Mouse (Mus musculus) ES-Bruce4 (cell line): ENCODE results near the gene Tmem203. TPM values are rescaled to one million over a fixed set of nuclear protein-coding genes. Genes with fewer than 3 reads are reported as not detected.

Experiments
- H3K27ac ChIP-seq: 2 replicates; pipeline ENCODE4 v1.5.1; 2012; ENCODE audit warnings: low read length, inconsistent platforms; ENCODE audit not compliant: insufficient read depth
- H3K27me3 ChIP-seq: 2 replicates; pipeline ENCODE4 v1.6.1; 2012; ENCODE audit warnings: mild to moderate bottlenecking, low read length, inconsistent platforms; ENCODE audit not compliant: control insufficient read depth, poor library complexity, insufficient read depth, severe bottlenecking
- H3K36me3 ChIP-seq: 2 replicates; pipeline ENCODE4 v1.6.1; 2012; ENCODE audit warnings: inconsistent platforms, mild to moderate bottlenecking, low read length, moderate library complexity; ENCODE audit not compliant: control insufficient read depth, poor library complexity, insufficient read depth, severe bottlenecking
- H3K4me1 ChIP-seq: one replicate; pipeline ENCODE4 v1.8.1; 2011; ENCODE audit warnings: low read length; ENCODE audit not compliant: control insufficient read depth, insufficient read depth
- H3K4me3 ChIP-seq: 2 replicates; pipeline ENCODE4 v1.5.1; 2011; ENCODE audit warnings: low read depth, mild to moderate bottlenecking, low read length
- H3K9ac ChIP-seq: 2 replicates; pipeline ENCODE4 v1.6.1; 2012; ENCODE audit warnings: low read depth, mild to moderate bottlenecking, inconsistent platforms; ENCODE audit not compliant: poor library complexity, severe bottlenecking
- H3K9me3 ChIP-seq: replicated peaks from 2 replicates; pipeline ENCODE4 v1.6.1; 2012; ENCODE audit warnings: mild to moderate bottlenecking, low read length, inconsistent platforms; ENCODE audit not compliant: control insufficient read depth, poor library complexity, insufficient read depth, severe bottlenecking
- CTCF ChIP-seq: IDR thresholded peaks from one replicate; pipeline ENCODE4 v1.8.1; 2011; ENCODE audit warnings: low read depth, low read length
- EP300 ChIP-seq: IDR thresholded peaks from 2 replicates; pipeline ENCODE4 v1.6.1; 2011; ENCODE audit warnings: low read depth, low read length; ENCODE audit not compliant: insufficient read depth
- POLR2A ChIP-seq: IDR thresholded peaks from one replicate; pipeline ENCODE4 v1.8.1; 2011; ENCODE audit warnings: low read length; ENCODE audit not compliant: insufficient read depth
- polyA plus RNA-seq: library from polyadenylated mRNA; stranded (reverse); fragments of >200 nt; gene quantifications from 2 replicates; pipeline ENCODE4 v1.2.4, GENCODE M21; 2011; ENCODE audit warnings: low read depth; ENCODE audit not compliant: missing spikeins, insufficient read depth, insufficient read length

Tmem203 gene
- polyA plus RNA-seq, 1 experiment, result 7.6 TPM

DNA sequence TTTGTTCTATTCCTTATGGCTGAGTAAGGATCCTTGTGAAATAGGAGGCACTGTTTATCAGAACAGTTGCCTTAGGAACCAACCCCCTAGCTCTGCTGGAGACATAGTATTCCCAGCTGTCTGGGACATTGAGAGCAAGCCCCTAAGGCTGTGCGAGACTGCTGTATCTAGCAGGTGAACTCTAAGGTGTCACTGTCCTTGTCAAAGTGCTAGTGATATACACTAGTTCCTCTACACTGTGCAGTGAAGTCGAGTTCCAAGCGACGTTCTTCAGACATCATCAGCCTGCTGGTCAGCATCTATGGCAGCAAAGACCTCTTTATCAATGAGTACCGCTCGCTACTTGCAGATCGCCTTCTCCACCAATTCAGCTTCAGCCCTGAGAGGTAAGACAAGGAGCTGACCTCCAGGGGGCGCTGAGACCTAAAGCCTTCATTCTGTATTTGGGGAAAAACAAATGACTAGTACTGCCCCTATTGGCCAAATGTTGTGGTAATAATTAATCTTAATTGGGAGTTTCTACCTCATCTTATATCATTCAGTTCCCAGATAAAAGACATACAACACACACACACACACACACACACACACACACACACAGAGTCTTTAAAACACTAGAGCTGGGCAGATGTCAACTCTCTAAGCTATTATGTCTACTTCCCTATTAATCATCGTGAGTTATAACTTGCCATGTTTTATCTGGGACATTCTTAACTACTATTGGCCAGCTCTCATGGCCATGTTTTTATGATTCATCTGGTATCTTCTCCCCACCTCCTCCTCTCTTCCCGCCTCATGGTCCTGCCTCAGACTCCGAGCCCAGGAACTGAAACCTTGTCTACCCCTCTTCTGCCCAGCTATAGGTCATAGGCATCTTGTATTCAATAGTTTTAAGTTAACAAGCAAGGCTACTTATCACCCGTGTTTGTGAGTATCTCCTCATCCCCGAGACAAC, 24.0 kb downstream of the Tmem203 start:
- TF ChIP-seq EP300 (no peak), CTCF (peak; percentile 74)
- Histone ChIP-seq H3K27ac (no peak overlapping the region), H3K36me3 (peaks cover 32% of the 10 kb centered on the region), H3K4me1 (no peaks in the 10 kb centered on the region), H3K9ac (no peak overlapping the region), H3K9me3 (no peaks in the 10 kb centered on the region), H3K4me3 (no peak overlapping the region), H3K27me3 (no peaks in the 10 kb centered on the region)

GRCm38 (mm10) chr2:25285551-25285950, 30.3 kb downstream of the Tmem203 start:
- H3K27me3 ChIP-seq, result no peaks in the 10 kb centered on the region; the same call in 1 of the 2 replicates
- H3K36me3 ChIP-seq, result peaks cover 3% of the 10 kb centered on the region
- peaks cover 4% of the 10 kb centered on the region for H3K4me1 ChIP-seq
- H3K27ac ChIP-seq, result no peak overlapping the region
- no peak overlapping the region for H3K4me3 ChIP-seq
- H3K9me3 ChIP-seq, result no peaks in the 10 kb centered on the region
- TF ChIP-seq EP300, result no peak
- no peak for TF ChIP-seq POLR2A
- no peak for TF ChIP-seq CTCF
- no peak overlapping the region for H3K9ac ChIP-seq

- no peak for TF ChIP-seq POLR2A
- TF ChIP-seq EP300, result no peak
- TF ChIP-seq CTCF, result no peak
- no peak overlapping the region for H3K27ac ChIP-seq
- no peak overlapping the region for H3K9ac ChIP-seq
- H3K4me3 ChIP-seq, result no peak overlapping the region
- peaks cover 4% of the 10 kb centered on the region for H3K4me1 ChIP-seq
- H3K27me3 ChIP-seq, result no peaks in the 10 kb centered on the region; the same call in 1 of the 2 replicates
- H3K36me3 ChIP-seq, result no peaks in the 10 kb centered on the region; the same call in none of the 2 replicates
- H3K9me3 ChIP-seq, result no peaks in the 10 kb centered on the region
Observed at GRCm38 (mm10) chr2:25286314-25286713, 31.1 kb downstream of the Tmem203 start.

DNA sequence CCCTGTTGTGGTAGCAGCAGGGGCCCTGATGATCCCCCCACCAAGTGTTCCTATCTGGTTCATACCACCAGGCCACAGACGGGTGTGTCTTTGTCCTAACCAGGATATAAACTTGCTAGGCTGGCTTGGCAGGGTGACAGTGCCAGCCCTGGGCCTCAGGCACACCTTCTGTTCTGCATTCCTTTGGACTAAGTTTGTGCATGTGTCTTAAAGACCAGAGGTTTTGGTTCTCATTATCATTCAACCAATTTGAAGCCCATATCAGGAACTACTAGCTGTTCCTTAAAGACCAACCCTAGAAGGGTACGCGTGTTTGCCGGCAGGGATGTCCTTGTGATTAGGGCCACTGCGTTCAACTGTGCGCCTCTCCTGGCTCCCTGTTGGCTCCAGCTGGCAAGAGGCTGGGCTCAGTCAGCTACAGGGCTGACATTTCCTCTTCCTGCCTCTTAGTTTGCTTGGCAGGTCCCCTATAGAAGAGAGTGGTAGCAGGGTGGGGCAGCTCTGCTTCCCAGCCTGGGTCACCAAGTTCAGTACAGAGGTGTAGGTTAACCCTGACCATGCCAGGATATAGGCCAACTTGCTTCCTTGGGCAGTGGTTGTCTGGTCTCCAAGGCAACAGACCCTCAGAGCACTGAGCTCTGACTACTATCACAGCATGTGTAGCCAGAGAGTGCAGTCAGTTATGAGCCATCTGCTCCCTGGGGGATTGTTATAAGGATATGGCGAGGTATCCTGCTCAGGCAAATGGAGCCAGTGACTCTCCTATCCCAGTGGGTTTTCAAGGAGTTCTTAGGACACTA, 31.8 kb downstream of the Tmem203 start:
- Histone ChIP-seq H3K36me3 (no peaks in the 10 kb centered on the region; the same call in none of the 2 replicates), H3K4me1 (peaks cover 4% of the 10 kb centered on the region), H3K27ac (no peak overlapping the region), H3K9ac (no peak overlapping the region), H3K4me3 (no peak overlapping the region), H3K9me3 (no peaks in the 10 kb centered on the region), H3K27me3 (peaks cover 6% of the 10 kb centered on the region; the same call in 1 of the 2 replicates)
- TF ChIP-seq CTCF (no peak), POLR2A (no peak), EP300 (no peak)

- no peak for TF ChIP-seq POLR2A
- TF ChIP-seq CTCF, result no peak
- TF ChIP-seq EP300, result no peak
- H3K4me1 ChIP-seq, result peaks cover 4% of the 10 kb centered on the region
- no peaks in the 10 kb centered on the region; the same call in none of the 2 replicates for H3K36me3 ChIP-seq
- no peaks in the 10 kb centered on the region for H3K9me3 ChIP-seq
- no peak within 1 kb of the TSS for H3K27ac ChIP-seq
- no peak within 1 kb of the TSS for H3K9ac ChIP-seq
- no peak within 1 kb of the TSS for H3K4me3 ChIP-seq
- peaks cover 11% of the 10 kb centered on the region; the same call in 1 of the 2 replicates for H3K27me3 ChIP-seq
Observed at GRCm38 (mm10) chr2:25287927-25288649, 32.8 kb downstream of the Tmem203 start, which contains the start of gene Tmem210. Tmem210 (plus strand) TSS chr2:25288145.
